Mouse (Mus musculus) megakaryocyte, embryonic 14.5 days (primary cell): ENCODE data around the gene Hoxb6.

Experiments
- FLI1 ChIP-seq: IDR thresholded peaks from 2 replicates; pipeline ENCODE4 v1.6.1; 2012; ENCODE audit warnings: low read length, inconsistent platforms, mixed read lengths
- GATA1 ChIP-seq: IDR thresholded peaks from 3 replicates; pipeline ENCODE4 v1.6.1; 2012; ENCODE audit warnings: mixed read lengths, low read length, inconsistent platforms, borderline replicate concordance

GRCm38 (mm10) chr11:96311097-96311496 lies 18.8 kb downstream of the Hoxb6 start:
- no peak for TF ChIP-seq GATA1
- TF ChIP-seq FLI1: no peak
